Mouse (Mus musculus) c-Kit-positive CD71-positive TER-119-negative erythroid progenitor cells, embryonic 14.5 days (primary cell): Measurements from ENCODE around the gene H2-DMb1.
A peak's percentile ranks its signal among the peaks of the same experiment; 100 is the strongest.

Experiments used
- DNase-seq: peaks from one replicate; pipeline ENCODE4 v3.0.0-alpha.2; 2013; ENCODE audit warnings: low read depth

Gene H2-DMb1

GRCm38 (mm10) chr17:34144960-34145371 lies 7.9 kb upstream of the H2-DMb1 start:
- DNase-seq: no peak

- no peak for DNase-seq
These were observed 2.7 kb downstream of the H2-DMb1 start for GRCm38 (mm10) chr17:34155534-34155933.

- DNase-seq: no peak
These were observed 11.5 kb downstream of the H2-DMb1 start for GRCm38 (mm10) chr17:34164202-34164895.

- DNase-seq: no peak
These were observed 12.3 kb downstream of the H2-DMb1 start for GRCm38 (mm10) chr17:34165033-34165730.

GRCm38 (mm10) chr17:34169279-34169678 lies 16.4 kb downstream of the H2-DMb1 start:
- DNase-seq: no peak

- no peak for DNase-seq
These were observed 17.6 kb downstream of the H2-DMb1 start for GRCm38 (mm10) chr17:34170487-34170876.

- peak; percentile 81 for DNase-seq
These were observed 18.1 kb downstream of the H2-DMb1 start for GRCm38 (mm10) chr17:34170877-34171498.

GRCm38 (mm10) chr17:34172528-34172927 lies 19.7 kb downstream of the H2-DMb1 start:
- DNase-seq: no peak

GRCm38 (mm10) chr17:34174075-34174474 lies 21.2 kb downstream of the H2-DMb1 start:
- DNase-seq: no peak

- DNase-seq: no peak
These were observed 24.3 kb downstream of the H2-DMb1 start for GRCm38 (mm10) chr17:34177179-34177578.

- no peak for DNase-seq
These were observed 26.1 kb downstream of the H2-DMb1 start for GRCm38 (mm10) chr17:34179019-34179418.

GRCm38 (mm10) chr17:34179913-34180859 lies 27.3 kb downstream of the H2-DMb1 start:
- no peak for DNase-seq

GRCm38 (mm10) chr17:34183564-34184219 lies 30.8 kb downstream of the H2-DMb1 start:
- DNase-seq: no peak

- no peak for DNase-seq
These were observed 32.7 kb downstream of the H2-DMb1 start for GRCm38 (mm10) chr17:34185526-34185925.

- DNase-seq: no peak
These were observed 34.0 kb downstream of the H2-DMb1 start for GRCm38 (mm10) chr17:34186885-34187260.

GRCm38 (mm10) chr17:34187261-34187916 lies 34.5 kb downstream of the H2-DMb1 start, which contains the start of the genes Tap1 and Psmb9:
Gene Tap1, plus strand, starts transcription at chr17:34187553.
Gene Psmb9, minus strand, starts transcription at chr17:34187764.
- DNase-seq: peak; percentile 97

- no peak for DNase-seq
These were observed 35.1 kb downstream of the H2-DMb1 start for GRCm38 (mm10) chr17:34188010-34188409.

- no peak for DNase-seq
These were observed 36.1 kb downstream of the H2-DMb1 start for GRCm38 (mm10) chr17:34188986-34189385.

GRCm38 (mm10) chr17:34192852-34193251 lies 40.0 kb downstream of the H2-DMb1 start:
- no peak for DNase-seq

GRCm38 (mm10) chr17:34193468-34193867 lies 40.6 kb downstream of the H2-DMb1 start:
- DNase-seq: no peak

GRCm38 (mm10) chr17:34194723-34195122 lies 41.9 kb downstream of the H2-DMb1 start:
- DNase-seq: no peak
